Mouse (Mus musculus) kidney, adult 18-20 months (tissue): ENCODE results near the gene Mybphl.

Experiments
- DNase-seq: peaks from one replicate; pipeline ENCODE4 v3.0.0; 2021

Gene Mybphl

DNA sequence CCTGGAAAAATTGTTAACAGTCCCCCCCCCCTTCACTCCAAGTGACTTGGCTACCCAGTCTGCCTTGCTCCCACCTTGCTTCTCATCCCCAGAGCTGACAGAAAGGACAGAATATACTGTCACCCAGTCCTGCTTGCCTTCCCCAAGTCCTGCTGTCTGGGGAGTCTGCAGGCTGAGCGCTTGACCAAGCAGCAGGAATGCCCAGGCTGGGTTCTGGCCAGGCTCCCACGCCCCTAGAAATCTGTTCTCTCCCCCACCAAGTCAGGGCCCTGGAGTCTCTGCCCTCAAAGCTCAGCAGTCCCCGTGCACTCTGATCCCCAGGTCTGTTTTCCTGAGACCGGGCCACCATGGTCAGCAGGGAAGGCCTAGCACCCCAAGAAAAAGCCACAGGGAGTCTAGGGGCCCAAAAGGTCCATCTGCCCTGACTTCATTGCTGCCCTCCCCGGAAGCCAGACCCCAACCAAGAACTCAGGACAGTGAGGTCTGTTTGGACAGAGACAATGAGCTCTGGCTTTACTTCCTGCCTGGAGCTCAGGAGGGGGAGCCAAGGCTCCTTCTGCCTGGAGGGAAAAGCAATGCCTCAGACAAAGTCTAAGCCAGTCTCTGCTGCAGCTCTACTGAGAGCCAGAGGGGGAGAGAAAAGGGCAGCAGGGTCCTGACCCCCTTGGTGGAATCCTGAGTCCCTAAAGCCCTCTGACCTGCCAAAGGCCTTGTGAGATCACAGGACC is 46.5 kb downstream of the Mybphl start:
- peak; percentile 84 for DNase-seq

DNA sequence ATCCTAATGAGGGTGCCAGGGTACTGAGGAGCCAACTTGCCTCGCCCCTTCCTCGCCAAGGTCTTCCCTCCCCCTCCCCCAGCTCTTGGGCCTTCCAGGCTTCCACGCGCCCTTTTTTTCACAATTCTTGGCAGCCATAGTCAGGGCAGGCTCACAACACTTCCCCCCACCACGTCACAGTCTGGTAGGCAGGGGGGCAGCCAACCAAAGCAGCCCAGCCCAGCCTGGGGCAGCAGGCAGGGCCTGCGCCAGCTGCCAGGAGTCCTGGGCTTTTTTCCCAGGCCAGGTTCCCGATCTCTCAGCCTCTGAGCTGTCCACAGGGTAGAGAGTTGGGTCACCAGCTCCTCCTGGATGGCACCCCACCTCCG is 47.0 kb downstream of the Mybphl start:
- peak; percentile 87 for DNase-seq

DNA sequence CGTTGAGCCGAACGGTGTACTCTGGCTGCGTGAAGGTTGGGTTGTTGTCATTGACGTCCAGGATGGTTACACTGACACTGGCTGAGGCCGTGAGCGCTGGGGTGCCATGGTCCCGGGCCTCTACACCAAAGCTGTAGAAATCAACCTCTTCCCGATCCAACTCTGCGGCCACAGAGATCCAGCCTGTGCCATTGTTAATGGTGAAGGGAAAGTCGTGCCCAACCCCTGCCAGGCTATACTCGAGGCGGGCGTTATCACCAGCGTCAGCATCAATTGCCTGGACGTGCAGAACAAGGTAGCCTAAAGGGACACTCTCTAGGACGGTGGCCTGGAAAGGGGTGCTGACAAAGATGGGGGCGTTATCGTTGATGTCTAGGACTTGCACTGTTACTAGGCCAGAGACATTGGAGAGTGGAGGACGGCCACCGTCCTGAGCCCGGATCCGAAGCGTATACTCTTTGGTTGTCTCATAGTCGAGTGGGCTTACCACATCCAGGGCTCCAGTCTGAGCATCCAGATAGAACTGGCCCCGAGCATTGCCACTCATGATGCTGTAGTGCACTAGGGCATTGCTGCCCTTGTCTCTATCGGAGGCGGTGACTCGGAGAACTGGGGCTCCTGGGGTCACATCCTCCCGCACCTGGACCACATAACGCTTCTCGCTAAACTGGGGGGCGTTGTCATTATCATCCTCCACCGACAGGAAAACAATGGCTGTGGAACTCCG is 49.1 kb downstream of the Mybphl start:
- no peak for DNase-seq

DNA sequence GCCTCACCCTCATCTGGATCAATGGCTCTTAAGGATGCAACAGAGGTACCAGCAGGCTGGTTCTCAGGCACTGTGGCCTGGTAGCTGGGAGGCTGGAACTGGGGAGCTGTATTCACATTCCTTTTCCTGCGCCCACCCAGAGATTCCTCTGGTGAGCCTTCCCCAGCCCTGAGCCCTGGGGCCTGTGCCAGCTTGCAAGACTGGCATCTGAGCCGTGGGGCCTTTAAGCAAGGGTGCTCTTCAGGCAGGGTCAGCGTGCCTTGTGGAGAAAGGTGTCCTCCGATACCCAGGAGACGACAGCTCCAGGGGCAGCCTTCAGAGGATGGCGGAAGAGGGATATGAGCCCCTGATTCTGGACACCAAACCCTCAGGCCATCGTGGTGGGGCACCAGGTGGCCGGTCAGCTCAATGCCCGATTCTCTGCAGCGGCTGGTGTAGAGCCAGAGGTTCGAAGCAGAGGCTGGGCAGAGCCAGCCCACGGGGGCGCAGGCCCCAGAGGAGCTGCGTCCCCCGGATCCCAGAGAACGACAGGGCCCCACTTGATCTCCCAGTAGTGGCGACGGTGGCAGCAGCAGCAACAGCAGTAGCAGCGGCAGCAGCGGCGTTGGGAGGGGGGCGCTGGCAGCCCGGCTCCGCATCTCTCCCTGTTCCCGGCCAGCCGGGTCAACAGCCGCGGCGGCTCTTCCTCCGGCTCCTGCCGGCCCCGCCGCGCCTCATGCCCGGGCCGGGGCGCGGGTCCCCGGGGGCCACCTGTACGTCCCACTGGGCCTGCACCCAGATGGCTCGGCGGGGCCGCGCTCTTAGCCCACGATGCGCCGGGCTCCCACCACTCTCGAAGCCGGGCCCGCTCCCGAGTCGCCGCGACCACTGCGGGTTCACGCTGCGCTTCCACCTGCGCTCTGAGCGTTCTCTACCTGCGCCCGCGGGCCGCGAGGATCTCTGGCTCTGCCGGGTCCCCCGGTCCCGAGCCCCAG is 50.4 kb downstream of the Mybphl start, which contains the start of gene Celsr2:
Gene Celsr2, minus strand, starts transcription at position 696 of the 974 bp plus-strand sequence.
- DNase-seq: peak; percentile 54

DNA sequence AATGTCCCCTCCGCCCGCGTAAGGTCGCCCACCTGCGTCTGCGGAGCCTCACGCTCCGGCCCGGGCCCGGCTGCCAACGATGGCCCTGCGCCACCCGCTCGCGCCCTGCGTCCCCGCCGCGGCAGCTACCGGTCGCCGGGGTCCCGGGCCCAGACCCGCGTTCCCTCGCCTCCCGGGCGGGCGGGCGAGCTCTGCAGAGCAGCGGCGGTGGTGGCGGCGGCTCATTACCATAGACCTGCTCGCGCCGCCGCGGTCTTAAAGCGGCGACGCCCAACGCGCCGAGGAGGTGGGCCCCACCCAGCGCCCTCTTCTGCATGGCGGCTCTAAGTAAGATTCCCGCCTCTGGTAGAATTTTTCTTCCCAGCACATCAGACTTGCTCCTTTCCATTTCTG is 51.1 kb downstream of the Mybphl start:
- peak; percentile 81 for DNase-seq

DNA sequence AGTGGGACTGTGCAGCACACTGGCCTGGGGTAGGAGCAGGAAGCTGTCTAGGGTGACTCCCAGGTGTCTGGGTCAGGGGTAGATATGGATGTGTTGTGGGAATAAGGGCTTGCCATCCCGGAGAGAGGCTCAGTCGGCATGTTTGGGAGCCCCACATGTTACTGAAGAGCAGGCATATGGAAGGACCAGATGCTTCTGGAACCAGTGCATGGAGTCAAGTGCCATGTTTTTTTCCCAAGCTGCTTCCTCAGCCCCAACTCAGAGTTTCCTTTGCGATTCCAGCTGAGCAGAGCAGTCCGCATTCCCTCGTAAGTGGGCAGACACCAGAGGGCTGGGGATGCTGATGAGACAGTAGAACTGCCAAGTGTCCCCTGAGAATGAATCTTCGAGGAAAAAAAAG is 58.3 kb downstream of the Mybphl start:
- DNase-seq: no peak

DNA sequence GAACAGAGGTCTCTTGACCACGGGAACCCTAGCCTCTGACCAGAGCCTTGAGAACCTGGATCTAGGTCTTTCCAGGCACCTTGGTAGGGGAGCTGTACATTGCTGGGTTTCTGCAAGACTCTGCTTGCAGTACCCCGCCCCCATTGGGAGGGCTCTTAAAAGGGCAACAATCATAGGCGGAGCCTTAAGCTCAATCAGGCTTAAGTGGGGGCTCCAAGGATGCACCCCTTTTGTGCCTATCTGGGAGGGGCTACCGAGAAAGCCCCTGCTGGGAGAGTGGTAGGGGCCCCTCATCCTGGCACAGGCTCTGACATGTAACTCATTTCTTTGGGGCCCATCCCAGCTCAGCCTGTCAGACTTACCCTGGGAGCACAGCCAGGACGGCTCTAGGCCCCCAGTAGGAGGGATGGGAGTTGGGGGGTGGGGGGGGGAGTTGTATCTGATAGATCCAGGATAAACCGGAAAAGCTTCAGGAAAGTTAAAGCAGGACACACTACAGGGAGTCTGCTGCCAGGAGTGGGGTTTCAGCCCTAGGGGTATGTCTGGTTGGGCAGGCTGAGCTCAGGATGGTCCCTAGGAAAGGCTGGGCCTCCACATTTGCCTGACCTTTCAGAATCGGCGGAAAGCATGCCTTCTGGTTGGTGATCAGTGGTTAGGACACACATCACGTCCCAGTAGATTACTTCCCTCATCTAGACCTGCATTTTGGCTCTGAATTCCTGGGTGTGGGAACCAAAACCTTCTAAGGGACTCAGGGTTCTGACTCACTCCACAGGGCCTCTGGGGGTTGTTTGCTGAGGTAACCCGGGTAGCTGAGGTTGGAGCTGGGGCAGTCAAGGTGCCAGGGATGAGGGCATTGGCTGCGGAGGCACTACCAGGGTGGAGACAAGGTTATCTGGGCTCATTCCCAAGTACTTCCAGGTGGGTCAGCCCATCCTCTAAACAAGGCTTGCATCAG is 59.4 kb downstream of the Mybphl start:
- peak; percentile 62 for DNase-seq

DNA sequence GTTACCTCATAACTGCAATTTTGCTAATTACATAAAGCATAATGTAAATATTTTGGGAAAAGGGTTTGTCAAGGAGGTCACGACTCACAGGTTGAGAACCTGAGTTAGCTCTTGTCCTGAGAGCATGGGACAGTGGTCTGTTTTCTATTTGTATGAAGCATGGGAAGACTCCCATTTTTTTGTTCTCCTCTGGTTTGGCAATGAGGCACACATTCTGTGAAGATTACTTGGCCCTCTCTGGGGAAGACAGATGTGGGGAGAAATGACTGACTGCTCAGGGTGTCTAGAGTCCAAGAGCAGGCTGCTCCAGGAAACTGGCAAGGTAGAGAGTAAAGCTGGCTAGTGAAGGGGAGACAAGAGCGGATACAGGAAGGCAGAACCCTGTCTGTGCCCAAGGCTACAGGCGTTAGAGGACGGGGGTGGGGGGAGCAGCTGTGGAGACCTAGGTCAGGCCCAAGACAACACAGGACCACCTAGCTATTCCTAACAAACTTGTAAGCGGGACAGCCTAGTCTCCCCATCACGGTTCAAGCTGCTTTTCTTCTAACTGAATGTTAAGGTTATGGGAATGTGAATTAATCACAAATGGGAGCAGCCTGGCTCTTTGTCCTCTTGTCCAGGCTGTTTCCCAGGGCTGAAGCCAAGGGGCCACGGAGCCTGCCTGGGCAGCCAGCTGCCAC is 60.4 kb downstream of the Mybphl start:
- DNase-seq: no peak

DNA sequence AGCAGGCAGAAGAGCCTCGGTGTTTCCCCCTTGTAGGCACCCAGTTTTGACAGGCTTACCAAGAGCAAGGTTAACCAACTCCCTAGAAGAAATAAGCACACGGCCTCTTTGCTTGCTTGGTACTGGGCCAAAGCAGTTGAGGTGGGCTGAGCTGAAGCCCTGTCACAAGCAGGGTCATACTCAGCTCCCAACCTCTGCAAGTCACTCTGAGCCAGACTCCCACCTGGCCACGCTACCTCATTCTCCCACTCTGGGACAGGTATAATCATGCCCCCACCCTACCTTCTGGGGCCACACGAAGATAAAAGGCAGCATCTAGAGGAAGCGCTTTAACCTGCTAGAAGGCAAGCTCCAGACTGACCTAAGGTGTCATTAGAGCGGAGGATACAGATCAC is 60.9 kb downstream of the Mybphl start:
- DNase-seq: no peak
